Mouse (Mus musculus) hematopoietic stem cell, adult 5-6 weeks (primary cell): ENCODE results near the gene Lcmt1. TPM values are rescaled to one million over a fixed set of nuclear protein-coding genes. Genes with fewer than 3 reads are reported as not detected.

Experiments
- ATAC-seq, 2 experiments: fragments of 125-278 bp in 1 of 2; replicated peaks in 1 of 2; 2 replicates each; pipeline ENCODE4 v1.8.0; 2016 to 2017; ENCODE audit warnings: inconsistent platforms in 2 of 2, mild to moderate bottlenecking in 2 of 2, moderate number of reproducible peaks in 2 of 2, low read depth in 1 of 2, moderate TSS enrichment in 1 of 2; ENCODE audit not compliant: low FRiP score in 2 of 2, poor library complexity in 2 of 2, severe bottlenecking in 2 of 2, insufficient read depth in 1 of 2, low TSS enrichment in 1 of 2
- total RNA-seq: library from RNA; stranded (forward); fragments of 172-1452, 232-1000 nt; gene quantifications from 2 replicates; pipeline ENCODE4 v1.2.3, GENCODE M21; 2017

The Lcmt1 gene
- total RNA-seq, 1 experiment from 2014 or later = 45.5 TPM

DNA sequence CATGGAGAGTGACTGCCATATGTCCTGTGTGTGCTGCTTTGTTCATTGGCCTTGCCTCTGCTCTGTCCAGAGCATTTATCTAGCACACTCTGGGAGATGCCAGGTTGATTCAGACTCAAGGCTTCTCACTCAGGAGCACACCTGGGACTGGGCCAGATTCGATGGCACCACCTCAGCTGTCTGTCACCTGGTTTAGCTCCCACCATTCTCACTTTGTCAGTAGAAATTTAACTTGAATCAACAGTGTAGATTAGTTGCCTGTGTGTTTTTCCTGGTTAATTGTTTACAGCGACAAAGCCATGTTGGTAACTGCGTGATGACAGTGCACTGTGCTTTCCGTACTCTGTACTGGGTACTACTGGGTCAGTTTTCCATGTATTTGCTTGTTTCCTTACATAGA lies 50.4 kb downstream of the Lcmt1 start:
- ATAC-seq = no peak

DNA sequence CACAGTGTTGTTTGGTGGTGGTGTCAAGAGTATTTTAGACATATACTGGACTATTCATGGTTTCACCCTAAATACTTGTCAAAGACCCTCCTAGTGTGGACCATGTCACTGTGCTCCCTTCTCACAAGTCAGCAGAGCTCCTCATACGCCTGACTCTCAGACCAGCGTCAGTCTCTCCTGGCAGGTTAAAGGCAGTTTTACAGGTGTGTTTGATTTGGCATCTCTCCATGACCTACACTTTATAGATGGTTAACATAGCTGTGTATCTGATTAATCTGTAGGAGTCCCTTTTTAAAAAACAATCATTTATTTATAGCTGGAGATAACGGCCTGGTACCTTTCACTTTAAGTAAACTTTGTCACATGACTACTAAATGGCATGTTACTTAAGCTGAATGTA lies 52.4 kb downstream of the Lcmt1 start:
- ATAC-seq = no peak

DNA sequence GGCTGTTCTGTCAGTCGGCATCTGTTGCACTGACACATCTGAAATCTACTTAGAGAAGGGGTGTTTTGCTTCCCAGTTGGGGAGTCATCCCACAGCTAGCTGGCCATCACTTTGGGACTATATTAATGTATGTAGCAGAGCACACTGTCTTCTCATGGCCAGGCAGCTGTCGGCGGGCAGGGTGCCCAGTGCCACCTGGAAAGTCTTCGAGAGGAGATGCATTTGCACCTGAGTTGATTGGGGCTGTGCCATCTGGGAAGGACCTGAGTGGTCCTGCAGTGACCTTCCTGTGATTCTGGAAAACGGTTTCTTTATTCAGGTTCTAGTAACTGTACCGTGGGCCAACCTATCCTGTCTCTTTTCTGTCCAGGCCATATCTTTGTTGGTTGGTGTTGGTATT lies 54.7 kb downstream of the Lcmt1 start:
- no peak for ATAC-seq

DNA sequence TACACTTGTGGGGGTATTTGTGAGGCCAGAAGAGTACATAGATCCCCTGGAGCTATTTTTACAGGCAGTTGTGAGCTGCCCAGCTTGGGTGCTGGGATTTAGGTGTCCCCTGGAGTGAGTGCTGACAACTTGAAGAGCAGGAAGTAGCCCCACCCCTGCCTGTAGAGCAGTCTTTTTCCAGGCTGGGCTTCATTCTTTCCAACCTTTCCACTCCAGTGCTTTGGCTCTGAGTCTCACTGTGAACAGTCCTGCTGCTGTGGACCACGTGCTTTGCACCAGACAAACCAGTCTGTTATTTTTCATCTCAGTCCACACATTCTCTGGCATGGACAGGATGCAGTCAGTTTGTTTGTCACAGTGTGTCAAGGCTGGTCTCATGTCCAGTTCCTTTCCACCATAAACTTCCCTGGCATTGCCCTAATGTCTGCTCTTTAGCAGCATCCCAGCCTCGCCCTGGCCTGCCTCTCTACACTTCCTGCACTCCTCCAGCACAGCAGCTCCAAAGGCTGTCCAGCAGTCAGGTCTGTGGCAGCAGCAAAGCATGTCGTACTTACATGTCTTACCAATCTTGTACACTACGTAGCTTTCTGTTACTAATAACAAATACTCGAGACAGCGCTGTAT lies 55.7 kb downstream of the Lcmt1 start:
- no peak for ATAC-seq

DNA sequence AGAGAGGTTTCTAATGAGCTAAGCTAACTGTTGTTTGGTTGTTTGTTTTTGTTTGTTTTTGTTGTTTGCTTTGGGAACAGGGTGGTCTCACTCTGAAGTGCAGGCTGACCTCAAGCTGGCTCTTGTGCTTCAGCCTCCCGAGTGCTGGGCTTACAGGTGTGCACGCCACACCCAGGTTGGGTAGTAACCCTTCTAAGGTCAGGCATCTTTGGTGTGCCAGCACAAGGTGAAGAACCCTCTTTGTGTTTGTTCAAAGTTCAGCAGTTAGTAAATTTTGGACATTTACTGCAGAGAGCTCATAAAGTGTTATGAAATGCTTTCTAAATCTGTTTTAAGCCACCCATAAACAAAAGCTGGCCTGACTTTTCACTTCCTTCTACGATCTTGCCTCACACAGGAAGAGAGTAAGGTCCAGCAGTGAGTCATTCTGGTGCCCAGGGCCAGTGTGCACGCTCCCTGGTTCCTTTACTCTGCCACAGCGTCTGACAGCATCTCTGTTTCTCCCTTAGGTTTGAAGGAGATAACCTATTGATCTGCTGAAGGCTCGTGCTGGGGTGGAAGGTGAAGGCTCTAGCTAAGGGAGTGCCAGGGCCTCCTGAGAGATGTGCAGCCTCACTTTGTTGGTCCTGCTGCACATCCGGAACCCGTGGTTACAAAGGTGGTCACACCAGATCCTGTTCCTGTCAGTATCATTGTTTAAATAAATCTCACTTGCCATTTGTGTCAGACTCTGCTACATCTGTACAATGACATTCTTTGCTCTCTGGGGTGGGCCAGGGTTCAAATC lies 60.2 kb downstream of the Lcmt1 start:
- ATAC-seq = peak; percentile 37 to 68; a peak in 1 of 4 replicates

DNA sequence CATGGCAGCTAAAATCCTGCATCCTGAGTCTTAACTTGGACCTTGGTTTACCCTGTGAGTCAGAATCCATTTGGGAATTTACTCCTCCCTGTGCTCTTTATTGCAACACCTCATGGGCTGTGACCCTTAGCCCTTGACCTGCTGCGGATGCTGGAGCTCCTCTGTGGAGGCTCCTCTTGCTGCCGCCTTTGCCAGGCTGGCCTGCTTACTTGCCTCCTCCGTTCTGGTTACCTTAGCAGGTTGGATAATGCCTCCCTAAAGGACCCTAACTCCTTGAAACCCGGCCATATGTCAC lies 60.8 kb downstream of the Lcmt1 start:
- ATAC-seq = no peak

DNA sequence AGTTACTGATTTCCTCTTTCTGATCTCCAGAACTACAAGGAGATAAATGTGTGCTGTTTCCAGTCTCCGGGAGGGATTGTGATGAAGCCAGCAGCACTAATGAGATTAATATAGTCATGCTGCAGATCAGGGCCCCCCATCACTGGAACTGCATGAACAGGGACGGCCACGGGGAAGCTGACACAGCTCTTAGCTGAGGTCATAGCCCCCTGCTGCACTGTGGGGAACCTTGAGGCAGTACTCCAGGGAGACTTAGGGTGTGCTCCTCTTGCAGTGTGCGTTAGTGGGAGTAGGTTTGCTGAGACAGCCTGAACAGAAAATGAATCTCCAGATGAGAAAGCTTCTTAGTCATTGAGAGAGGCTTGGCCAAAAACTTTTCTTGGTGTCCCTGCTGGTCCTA lies 61.6 kb downstream of the Lcmt1 start:
- no peak for ATAC-seq

DNA sequence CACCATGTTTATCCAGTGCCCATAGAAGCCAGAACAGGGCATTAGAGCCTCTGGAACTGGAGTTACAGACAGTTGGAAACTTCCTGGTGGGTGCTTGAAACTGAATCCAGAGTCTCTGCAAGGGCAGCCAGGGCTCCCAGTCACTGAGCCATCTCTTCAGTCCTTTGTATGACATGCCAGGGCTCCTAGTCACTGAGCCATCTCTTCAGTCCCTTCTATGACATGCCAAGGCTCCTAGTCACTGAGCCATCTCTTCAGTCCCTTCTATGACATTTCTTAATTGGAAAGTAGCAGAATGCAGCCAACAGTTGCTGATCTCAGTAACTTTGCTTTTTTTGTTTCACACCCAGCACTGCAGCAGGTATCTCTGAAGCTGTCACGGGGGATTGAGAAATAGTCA lies 72.5 kb downstream of the Lcmt1 start:
- ATAC-seq = no peak

DNA sequence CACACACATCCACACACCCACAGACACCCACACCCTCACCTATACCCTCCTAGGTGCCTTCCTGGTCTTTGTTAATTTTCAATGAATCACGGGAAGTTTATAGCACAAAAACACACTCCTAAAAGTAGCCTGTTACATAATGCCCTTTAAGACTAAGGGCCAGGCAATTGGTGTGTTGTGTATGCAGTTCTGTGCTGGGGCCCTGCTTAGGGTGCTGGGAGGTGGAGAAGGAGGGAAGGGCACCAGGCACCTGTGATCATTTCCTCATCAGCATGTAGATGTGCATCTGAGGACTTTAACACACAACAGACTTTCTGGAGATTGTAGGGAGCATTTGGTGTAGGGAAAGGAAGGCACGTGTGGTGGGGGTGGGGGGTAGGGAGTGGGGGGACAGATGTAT lies 79.2 kb downstream of the Lcmt1 start:
- no peak for ATAC-seq

DNA sequence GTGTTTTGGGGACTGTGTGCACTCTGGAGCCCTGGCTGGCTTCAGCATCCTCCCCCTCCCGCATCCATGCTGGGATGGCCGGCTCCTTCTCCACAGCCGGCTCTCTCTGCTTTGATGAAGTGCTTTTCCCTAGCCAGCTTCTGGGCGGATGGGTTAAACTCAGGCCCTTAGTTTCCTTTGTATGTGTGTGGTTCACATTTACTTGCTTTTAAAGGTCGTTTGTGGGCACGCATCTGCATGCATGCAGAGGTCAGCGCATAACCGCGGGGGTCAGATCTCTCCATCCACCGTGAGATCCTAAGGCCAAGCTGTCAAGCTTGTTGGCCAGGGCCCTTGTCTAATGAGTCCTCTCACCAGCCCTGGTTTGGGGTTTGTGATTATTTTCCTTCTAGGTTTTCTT lies 80.1 kb downstream of the Lcmt1 start:
- ATAC-seq = no peak

DNA sequence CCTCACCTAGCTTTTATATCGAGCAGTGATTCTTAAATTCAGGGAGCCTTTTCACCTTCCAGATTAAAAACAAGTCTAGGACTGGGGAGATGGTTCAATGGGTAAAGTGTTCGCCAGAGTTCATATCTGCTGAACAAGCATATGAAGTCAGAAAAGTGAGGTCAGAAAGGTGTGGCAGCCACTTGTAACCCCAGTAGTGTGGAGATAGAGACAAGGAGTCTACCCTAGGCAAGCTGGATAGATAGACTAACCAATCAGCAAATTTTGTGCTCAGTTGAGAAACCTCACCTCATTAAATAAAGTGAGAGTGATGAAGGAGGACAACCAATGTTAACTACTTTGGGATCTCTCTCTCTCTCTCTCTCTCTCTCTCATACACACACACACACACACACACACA lies 80.9 kb downstream of the Lcmt1 start:
- no peak for ATAC-seq

DNA sequence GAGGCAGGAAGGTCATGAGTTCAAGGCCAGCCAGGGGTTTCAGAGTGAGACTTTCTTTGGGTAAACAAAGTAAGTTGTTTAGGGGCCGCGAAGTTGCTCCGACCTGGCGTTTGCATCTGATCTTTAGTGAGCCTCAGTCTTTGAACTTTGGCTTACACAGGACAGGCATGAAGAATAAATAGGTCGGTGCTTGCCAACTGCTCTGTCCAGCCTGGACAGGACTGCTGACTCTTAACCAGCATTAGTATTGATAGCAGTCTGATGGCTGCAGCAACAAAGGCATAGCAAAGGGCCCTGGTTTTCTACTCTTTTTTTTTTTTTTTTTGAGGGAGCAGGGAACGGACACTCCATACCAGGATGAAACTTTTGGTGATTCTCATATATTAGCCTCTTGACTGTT lies 83.0 kb downstream of the Lcmt1 start:
- ATAC-seq = no peak

DNA sequence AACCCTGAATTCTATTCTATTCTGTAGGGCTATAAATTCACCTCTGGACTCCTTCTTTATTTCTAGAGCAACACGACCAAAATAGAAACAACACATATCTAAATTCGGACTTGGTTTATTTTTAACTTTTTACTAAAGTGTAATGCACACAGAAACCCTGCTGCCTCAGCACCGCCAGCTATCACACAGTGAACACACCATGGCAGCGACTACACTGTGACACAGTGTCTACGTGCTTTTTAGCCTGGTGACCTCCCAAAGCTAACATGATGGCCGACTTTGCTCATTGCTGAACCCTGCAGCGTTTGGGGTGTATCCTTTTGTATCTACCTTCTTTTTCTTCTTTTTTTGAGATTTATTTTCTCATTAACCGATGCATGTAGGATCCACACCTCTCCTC lies 83.5 kb downstream of the Lcmt1 start:
- no peak for ATAC-seq

DNA sequence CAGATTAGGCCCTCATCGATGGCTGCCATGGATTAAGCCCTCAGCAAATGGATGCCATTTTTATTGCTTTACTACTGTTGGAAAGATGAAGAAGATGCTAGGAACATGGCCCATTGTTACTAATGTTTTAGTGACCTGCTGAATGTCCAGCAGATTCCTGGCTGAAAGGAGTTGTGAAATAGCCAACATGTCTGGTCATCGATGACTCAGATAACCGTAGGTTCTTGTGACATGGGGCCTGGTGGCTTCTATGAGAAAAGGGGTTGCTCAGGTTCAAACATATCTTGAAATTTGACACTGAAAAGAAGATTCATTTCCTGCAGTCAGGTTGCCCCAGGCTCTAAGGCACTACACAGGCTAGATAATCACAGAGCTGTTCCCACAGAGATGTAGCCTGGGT lies 85.5 kb downstream of the Lcmt1 start:
- no peak for ATAC-seq

DNA sequence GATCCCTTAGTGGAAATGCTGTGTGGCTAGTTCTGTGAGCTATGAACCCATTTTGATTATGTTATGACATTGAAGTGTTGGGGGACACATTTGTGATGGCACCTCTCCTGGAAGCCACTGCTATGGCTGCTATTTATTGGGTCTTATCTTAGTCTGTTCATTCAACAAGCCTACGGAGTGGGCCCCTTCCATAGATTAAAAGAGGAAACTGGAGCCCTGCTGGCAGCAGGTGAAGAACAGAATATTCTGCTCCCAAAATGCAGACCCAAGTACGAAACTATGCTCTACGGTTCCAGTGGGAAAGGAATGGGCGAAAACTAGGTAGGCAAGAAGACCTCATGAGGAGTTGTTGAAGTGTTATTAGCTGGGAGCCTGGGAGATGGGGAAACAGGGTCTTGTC lies 88.7 kb downstream of the Lcmt1 start:
- no peak for ATAC-seq

DNA sequence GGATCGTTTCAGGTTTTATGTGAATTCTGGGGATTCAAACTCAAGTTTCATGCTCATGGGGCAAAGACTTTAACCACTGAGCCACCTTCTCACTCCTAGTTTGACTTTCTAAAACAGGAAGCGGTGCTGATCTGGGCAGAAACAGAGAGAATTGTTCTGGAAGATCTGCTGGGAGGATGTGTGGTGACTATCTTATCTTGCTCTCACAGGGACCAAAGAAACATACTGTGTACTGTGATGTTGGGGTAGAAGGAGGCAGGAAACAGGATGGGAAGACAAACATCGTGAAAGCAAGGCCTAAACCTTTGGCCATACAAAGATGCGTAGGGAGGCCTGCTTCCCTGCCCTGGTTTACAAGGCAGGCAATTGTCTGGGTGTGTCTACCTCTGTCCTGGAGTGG lies 89.7 kb downstream of the Lcmt1 start:
- ATAC-seq = peak in 1 of 2 experiments; percentile 19; a peak in 1 of 4 replicates

DNA sequence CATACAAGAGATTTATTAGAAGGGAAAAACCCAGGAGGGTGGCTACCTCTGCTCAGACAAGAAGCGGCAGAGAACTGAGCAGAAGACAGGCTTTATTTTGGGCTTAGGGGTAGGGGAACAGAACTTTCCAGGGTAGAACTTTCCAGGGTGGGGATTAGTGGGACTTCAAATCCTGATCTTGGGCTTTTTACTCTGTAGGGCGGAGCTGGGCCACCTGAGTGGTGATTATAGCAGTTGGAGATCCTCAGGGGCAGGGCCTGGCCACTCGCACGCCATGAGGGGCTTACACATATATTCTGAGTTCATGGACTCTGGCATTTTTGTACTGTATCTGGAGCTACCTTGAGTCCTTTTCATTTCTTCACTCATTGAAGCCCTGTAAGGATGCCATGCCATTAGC lies 91.7 kb downstream of the Lcmt1 start:
- ATAC-seq = no peak

DNA sequence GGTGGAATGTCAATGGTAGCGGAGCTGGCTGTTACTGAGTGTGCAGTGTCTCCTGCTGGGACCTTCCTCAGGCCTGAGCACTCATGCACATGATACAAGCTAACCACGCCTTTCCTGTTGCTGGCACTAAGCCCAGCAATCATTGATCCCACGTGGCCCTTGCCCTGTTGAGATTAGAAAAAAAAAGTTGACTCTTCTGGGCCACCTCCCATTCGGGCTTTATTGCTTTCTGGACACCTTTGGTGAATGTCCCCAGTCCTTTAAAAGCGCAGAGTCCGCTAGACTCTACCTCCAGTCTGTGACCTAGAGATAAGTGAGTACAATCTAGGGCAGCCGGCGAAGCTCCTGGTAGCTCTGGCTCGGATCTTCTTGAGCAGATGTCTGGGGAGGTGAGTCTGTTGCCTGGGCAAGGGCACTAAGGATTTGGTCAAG lies 92.5 kb downstream of the Lcmt1 start, which contains the start of gene Aqp8:
Gene Aqp8 (plus strand): TSS at position 222 of the 432 bp plus-strand sequence.
- ATAC-seq = peak; percentile 65 to 66

DNA sequence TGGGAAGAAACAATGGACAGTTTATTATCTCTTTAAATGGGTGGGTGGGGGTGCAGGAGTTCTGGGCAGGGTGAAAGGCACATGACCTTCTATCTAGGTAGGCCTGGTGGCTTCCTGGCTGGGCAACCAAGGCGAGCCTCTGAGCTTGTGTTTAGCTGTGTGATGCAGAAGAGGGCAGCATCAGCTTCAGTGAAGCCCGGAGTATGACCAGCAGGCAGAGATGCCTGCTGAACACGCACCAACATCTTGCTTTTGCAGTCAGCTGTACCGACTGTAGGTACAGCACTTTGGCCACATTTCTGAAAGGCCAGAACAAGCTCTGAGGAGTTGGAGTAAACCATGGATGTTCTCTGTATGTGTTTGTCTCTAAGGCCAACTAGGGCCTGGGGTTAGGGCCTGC lies 94.0 kb downstream of the Lcmt1 start:
- no peak for ATAC-seq
